Mouse (Mus musculus): ENCODE results near the gene Bmpr1a.
"Not testable (repeated sequence)": the region's sequence is repeated elsewhere in the genome, so short reads cannot be mapped to it uniquely, and the experiment has no call there.

Gene Bmpr1a

DNA sequence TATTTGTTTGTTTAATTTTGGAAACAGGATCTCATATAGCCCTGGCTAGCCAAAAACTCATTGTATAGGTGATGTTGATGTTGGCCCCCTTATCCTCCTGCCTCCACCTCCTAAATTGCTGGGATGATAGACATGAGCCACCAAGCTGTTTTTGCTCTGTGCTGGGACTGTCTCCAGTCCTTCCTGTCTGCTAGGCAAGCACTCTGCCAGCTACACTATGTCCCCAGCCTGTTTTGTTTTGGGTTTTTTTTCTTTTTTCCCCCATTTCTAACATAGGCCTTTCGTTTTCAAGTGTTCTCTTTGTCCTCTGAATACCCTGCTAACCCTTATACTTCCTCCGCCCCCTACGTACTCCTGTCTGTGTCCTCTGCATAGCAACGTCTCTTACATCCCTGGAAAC, 109.8 kb downstream of the Bmpr1a start:
- no peak for DNase-seq (ENCODE audit: low spot score)

DNA sequence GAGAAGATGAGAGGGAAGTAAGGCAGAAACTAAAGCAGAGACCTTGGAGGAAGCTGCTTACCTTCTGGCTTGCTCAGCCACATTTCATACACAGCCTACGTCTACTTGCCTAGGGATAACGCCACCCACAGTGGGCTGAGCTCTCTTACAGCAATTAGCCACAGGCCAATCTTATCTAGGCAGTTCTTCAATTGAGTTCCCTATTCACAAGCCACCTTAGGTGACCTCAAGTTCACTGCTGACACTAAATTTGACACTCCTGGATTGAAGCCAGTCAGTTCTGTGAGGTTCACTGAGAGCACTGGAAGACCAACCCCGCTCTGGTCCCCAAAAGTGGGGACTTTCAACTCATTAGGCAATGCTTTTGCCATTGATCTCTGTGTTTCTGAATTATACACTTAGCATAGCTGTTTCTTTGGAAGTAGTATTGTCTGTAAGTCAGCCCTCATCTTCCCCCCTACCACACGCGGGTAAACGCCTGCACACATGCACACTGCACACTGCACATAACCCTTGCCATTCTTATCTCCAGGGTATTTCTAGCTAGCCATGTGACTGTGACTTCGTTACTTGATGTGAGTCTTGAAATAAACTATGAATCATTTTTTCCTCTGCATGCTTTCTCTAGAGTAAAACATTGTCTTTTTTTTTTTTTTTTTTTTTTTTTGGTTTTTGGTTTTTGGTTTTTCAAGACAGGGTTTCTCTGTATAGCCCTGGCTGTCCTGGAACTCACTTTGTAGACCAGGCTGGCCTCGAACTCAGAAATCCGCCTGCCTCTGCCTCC, 120.0 kb downstream of the Bmpr1a start:
- DNase-seq (ENCODE audit: low spot score): no peak

- DNase-seq (ENCODE audit: low spot score): peak; percentile 42
Observed at GRCm38 (mm10) chr14:34378560-34379331, 124.4 kb downstream of the Bmpr1a start.

- no peak for DNase-seq (ENCODE audit: low spot score)
Observed at GRCm38 (mm10) chr14:34377121-34377520, 126.0 kb downstream of the Bmpr1a start.

- no peak for DNase-seq (ENCODE audit: low spot score)
Observed at GRCm38 (mm10) chr14:34375941-34376340, 127.2 kb downstream of the Bmpr1a start.

- no peak for DNase-seq (ENCODE audit: low spot score)
Observed at GRCm38 (mm10) chr14:34375415-34375904, 127.7 kb downstream of the Bmpr1a start, which contains the start of gene Mmrn2. TSS of gene Mmrn2 (plus strand) at chr14:34375465.

- no peak for DNase-seq (ENCODE audit: low spot score)
Observed at GRCm38 (mm10) chr14:34374577-34374976, 128.6 kb downstream of the Bmpr1a start, which contains the start of gene Sncg. TSS of gene Sncg (minus strand) at chr14:34374789.

- no peak for DNase-seq (ENCODE audit: low spot score)
Observed at GRCm38 (mm10) chr14:34373581-34373980, 129.6 kb downstream of the Bmpr1a start.

DNA sequence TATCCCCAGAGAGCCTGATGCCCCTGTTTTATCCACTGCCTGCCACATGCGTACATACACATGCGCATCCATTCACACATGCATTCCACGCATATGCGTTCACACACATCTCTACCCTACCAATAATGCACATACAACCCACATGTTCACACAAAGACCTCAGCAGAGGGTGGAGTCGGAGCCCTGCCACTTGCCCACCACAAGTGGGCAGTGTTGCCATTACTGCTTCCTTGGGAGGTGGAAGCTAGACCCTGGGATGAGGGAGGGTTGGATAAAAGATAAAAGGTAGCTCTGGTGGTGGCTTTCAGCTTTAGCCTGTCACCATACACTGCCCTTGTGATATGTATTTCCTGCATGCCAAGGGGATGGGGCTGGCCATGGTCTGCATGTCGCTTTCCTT, 130.5 kb downstream of the Bmpr1a start:
- DNase-seq (ENCODE audit: low spot score): peak; percentile 63

DNA sequence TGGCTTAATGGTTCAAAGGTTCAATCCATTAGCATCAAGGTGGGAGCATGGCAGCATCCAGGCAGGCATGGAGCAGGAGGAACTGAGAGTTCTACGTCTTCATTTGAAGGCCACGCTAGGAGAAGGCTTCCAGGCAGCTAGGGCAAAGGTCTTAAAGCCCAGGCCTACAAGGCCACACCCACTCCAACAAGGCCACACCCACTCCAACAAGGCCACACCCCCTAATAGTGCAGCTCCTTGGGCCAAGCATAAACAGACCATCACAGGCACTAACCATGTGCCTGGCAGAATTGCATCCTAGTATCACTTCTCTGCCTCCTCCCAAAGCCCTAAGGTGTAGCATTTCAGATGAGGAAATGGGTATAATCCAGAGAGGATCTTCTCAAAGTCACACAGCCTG, 131.4 kb downstream of the Bmpr1a start:
- no peak for DNase-seq (ENCODE audit: low spot score)

DNA sequence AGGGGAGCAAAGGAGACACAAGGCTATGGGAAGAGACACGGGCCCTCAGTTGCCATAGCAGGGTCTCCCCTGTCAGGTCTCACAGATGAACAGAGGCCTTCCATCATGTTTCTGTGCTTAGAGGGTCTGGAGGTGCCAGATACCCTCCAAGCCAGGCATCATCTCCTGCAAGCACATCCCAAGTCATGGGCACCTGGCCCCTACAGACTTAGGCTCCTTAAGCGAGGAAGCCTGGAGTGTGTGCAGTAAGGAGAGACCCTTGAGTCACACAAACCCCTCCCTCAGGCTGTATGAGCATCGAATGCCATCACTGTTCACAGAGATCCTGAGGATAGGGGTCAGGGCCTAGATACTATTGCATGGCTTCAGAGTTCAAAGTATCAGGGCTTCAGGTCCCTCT, 132.2 kb downstream of the Bmpr1a start:
- no peak for DNase-seq (ENCODE audit: low spot score)

GRCm38 (mm10) chr14:34370203-34370602, 132.9 kb downstream of the Bmpr1a start:
- DNase-seq (ENCODE audit: low spot score): no peak

- no peak for DNase-seq (ENCODE audit: low spot score)
Observed at GRCm38 (mm10) chr14:34365147-34365507, 138.0 kb downstream of the Bmpr1a start.

GRCm38 (mm10) chr14:34364254-34365146, 138.6 kb downstream of the Bmpr1a start:
- not testable (repeated sequence) for DNase-seq (ENCODE audit: low spot score)

GRCm38 (mm10) chr14:34363490-34364253, 139.5 kb downstream of the Bmpr1a start:
- peak; percentile 90 for DNase-seq (ENCODE audit: low spot score)

- peak; percentile 64 for DNase-seq (ENCODE audit: low spot score)
Observed at GRCm38 (mm10) chr14:34362726-34363445, 140.3 kb downstream of the Bmpr1a start.

DNA sequence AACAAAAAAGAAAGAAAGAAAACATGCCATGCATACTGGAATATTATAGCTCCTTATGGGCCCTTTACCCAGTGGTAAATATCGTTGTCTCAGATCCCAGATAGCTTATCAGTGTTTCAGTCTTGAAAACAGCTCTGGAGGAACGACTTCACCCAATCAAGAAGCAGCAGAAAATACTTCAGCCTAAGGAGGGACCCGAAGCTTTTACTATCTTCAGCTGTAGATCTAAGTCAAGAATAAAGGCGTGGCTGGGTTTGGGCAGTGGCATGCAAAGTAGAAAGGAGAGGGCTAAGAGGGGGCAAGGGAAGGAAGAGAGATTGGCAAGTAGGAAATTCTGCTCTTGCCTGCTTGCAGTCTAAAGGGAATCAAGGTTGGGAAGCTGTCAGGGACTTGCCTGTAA, 141.0 kb downstream of the Bmpr1a start:
- no peak for DNase-seq (ENCODE audit: low spot score)
